Mouse (Mus musculus): Measurements from ENCODE around the gene 9930021J03Rik. TPM values are rescaled to one million over a fixed set of nuclear protein-coding genes. Genes with fewer than 3 reads are reported as not detected.

Gene 9930021J03Rik
- polyA plus RNA-seq (2015; fragmentation: Nextera tagmentation; extraction: Ambion mirVana), result 3.8 and 4.1 TPM in 2 replicates

GRCm38 (mm10) chr19:29805917-29806785 lies at the start of gene 9930021J03Rik:
Gene 9930021J03Rik (minus strand): TSS chr19:29805989.
- Histone ChIP-seq H3K27ac (ENCODE audit: low read length) (peak within 1 kb of the TSS; percentile 77), H3K9ac (ENCODE audit: low read length) (peak within 1 kb of the TSS; percentile 82), H3K27me3 (ENCODE audit: control insufficient read depth, insufficient read depth, low read depth, low read length) (no peaks in the 10 kb centered on the region), H3K4me3 (ENCODE audit: low read length) (peak within 1 kb of the TSS; percentile 95), H3K36me3 (ENCODE audit: control insufficient read depth, insufficient read depth, low read length) (peaks cover 12% of the 10 kb centered on the region), H3K9me3 (ENCODE audit: control insufficient read depth, low read length) (no peaks in the 10 kb centered on the region), H3K4me1 (replicated peaks; ENCODE audit: control insufficient read depth, insufficient read depth, low read length) (peaks cover 10% of the 10 kb centered on the region), H3K4me2 (ENCODE audit: low read depth, low read length) (peak within 1 kb of the TSS; percentile 72)
- WGBS, result under 1% methylated on average over 46 of the region's 95 CpGs
- ATAC-seq (ENCODE audit: low read depth), result peak; percentile 94

- H3K9me3 ChIP-seq (ENCODE audit: control insufficient read depth, low read length), result no peaks in the 10 kb centered on the region
- ATAC-seq (ENCODE audit: low read depth), result no peak
- H3K4me1 ChIP-seq (replicated peaks; ENCODE audit: control insufficient read depth, insufficient read depth, low read length), result no peaks in the 10 kb centered on the region
- H3K4me2 ChIP-seq (ENCODE audit: low read depth, low read length), result no peak overlapping the region
- no peak overlapping the region for H3K4me3 ChIP-seq (ENCODE audit: low read length)
- H3K36me3 ChIP-seq (ENCODE audit: control insufficient read depth, insufficient read depth, low read length), result no peaks in the 10 kb centered on the region
- 89% methylated on average over 5 of the region's 5 CpGs for WGBS
- H3K27ac ChIP-seq (ENCODE audit: low read length), result no peak overlapping the region
- no peak overlapping the region for H3K9ac ChIP-seq (ENCODE audit: low read length)
- H3K27me3 ChIP-seq (ENCODE audit: control insufficient read depth, insufficient read depth, low read depth, low read length), result no peaks in the 10 kb centered on the region
Measured at GRCm38 (mm10) chr19:29853711-29854110, 47.9 kb upstream of the 9930021J03Rik start.

GRCm38 (mm10) chr19:29851036-29851690 lies 45.4 kb upstream of the 9930021J03Rik start:
- no peaks in the 10 kb centered on the region for H3K27me3 ChIP-seq (ENCODE audit: control insufficient read depth, insufficient read depth, low read depth, low read length)
- ATAC-seq (ENCODE audit: low read depth), result no peak
- no peak overlapping the region for H3K4me2 ChIP-seq (ENCODE audit: low read depth, low read length)
- WGBS, result 47% methylated on average over 12 of the region's 12 CpGs
- no peaks in the 10 kb centered on the region for H3K9me3 ChIP-seq (ENCODE audit: control insufficient read depth, low read length)
- no peak overlapping the region for H3K4me3 ChIP-seq (ENCODE audit: low read length)
- H3K36me3 ChIP-seq (ENCODE audit: control insufficient read depth, insufficient read depth, low read length), result no peaks in the 10 kb centered on the region
- H3K4me1 ChIP-seq (replicated peaks; ENCODE audit: control insufficient read depth, insufficient read depth, low read length), result no peaks in the 10 kb centered on the region
- no peak overlapping the region for H3K27ac ChIP-seq (ENCODE audit: low read length)
- no peak overlapping the region for H3K9ac ChIP-seq (ENCODE audit: low read length)

GRCm38 (mm10) chr19:29849924-29850551 lies 44.2 kb upstream of the 9930021J03Rik start:
- H3K9ac ChIP-seq (ENCODE audit: low read length), result no peak overlapping the region
- WGBS, result 78% methylated on average over 11 of the region's 11 CpGs
- no peaks in the 10 kb centered on the region for H3K9me3 ChIP-seq (ENCODE audit: control insufficient read depth, low read length)
- no peak overlapping the region for H3K4me3 ChIP-seq (ENCODE audit: low read length)
- ATAC-seq (ENCODE audit: low read depth), result no peak
- no peaks in the 10 kb centered on the region for H3K27me3 ChIP-seq (ENCODE audit: control insufficient read depth, insufficient read depth, low read depth, low read length)
- H3K4me2 ChIP-seq (ENCODE audit: low read depth, low read length), result no peak overlapping the region
- no peaks in the 10 kb centered on the region for H3K36me3 ChIP-seq (ENCODE audit: control insufficient read depth, insufficient read depth, low read length)
- H3K27ac ChIP-seq (ENCODE audit: low read length), result no peak overlapping the region
- H3K4me1 ChIP-seq (replicated peaks; ENCODE audit: control insufficient read depth, insufficient read depth, low read length), result no peaks in the 10 kb centered on the region

- Histone ChIP-seq H3K36me3 (ENCODE audit: control insufficient read depth, insufficient read depth, low read length) (no peaks in the 10 kb centered on the region), H3K9ac (ENCODE audit: low read length) (no peak overlapping the region), H3K4me3 (ENCODE audit: low read length) (no peak overlapping the region), H3K9me3 (ENCODE audit: control insufficient read depth, low read length) (no peaks in the 10 kb centered on the region), H3K27ac (ENCODE audit: low read length) (no peak overlapping the region), H3K27me3 (ENCODE audit: control insufficient read depth, insufficient read depth, low read depth, low read length) (no peaks in the 10 kb centered on the region), H3K4me2 (ENCODE audit: low read depth, low read length) (no peak overlapping the region), H3K4me1 (replicated peaks; ENCODE audit: control insufficient read depth, insufficient read depth, low read length) (no peaks in the 10 kb centered on the region; the same call in 1 of the 2 replicates)
- ATAC-seq (ENCODE audit: low read depth), result no peak
- 67% methylated on average over 12 of the region's 12 CpGs for WGBS
Measured at GRCm38 (mm10) chr19:29844036-29844661, 38.4 kb upstream of the 9930021J03Rik start.

- Histone ChIP-seq H3K27ac (ENCODE audit: low read length) (no peak overlapping the region), H3K36me3 (ENCODE audit: control insufficient read depth, insufficient read depth, low read length) (no peaks in the 10 kb centered on the region)
Measured at GRCm38 (mm10) chr19:29843641-29844035, 37.8 kb upstream of the 9930021J03Rik start.

GRCm38 (mm10) chr19:29842973-29843372 lies 37.2 kb upstream of the 9930021J03Rik start:
- no peak overlapping the region for H3K4me3 ChIP-seq (ENCODE audit: low read length)
- no peak overlapping the region for H3K27ac ChIP-seq (ENCODE audit: low read length)
- H3K27me3 ChIP-seq (ENCODE audit: control insufficient read depth, insufficient read depth, low read depth, low read length), result no peaks in the 10 kb centered on the region
- H3K9me3 ChIP-seq (ENCODE audit: control insufficient read depth, low read length), result no peaks in the 10 kb centered on the region
- no peak overlapping the region for H3K9ac ChIP-seq (ENCODE audit: low read length)
- H3K4me2 ChIP-seq (ENCODE audit: low read depth, low read length), result no peak overlapping the region
- H3K4me1 ChIP-seq (replicated peaks; ENCODE audit: control insufficient read depth, insufficient read depth, low read length), result no peaks in the 10 kb centered on the region; the same call in 1 of the 2 replicates
- ATAC-seq (ENCODE audit: low read depth), result no peak
- 76% methylated on average over 8 of the region's 8 CpGs for WGBS
- no peaks in the 10 kb centered on the region for H3K36me3 ChIP-seq (ENCODE audit: control insufficient read depth, insufficient read depth, low read length)

More at GRCm38 (mm10) chr19:29843641-29844035, 37.8 kb upstream of the 9930021J03Rik start:
- no peaks in the 10 kb centered on the region; the same call in 1 of the 2 replicates for H3K4me1 ChIP-seq (replicated peaks; ENCODE audit: control insufficient read depth, insufficient read depth, low read length)
- H3K9ac ChIP-seq (ENCODE audit: low read length), result no peak overlapping the region
- no peak overlapping the region for H3K4me2 ChIP-seq (ENCODE audit: low read depth, low read length)
- no peaks in the 10 kb centered on the region for H3K27me3 ChIP-seq (ENCODE audit: control insufficient read depth, insufficient read depth, low read depth, low read length)
- no peak overlapping the region for H3K4me3 ChIP-seq (ENCODE audit: low read length)
- 0 out of 2 replicates have a peak, but pooled peaks have one; percentile 28 for ATAC-seq (ENCODE audit: low read depth)
- no peaks in the 10 kb centered on the region for H3K9me3 ChIP-seq (ENCODE audit: control insufficient read depth, low read length)
- WGBS, result 29% methylated on average over 5 of the region's 5 CpGs

GRCm38 (mm10) chr19:29840642-29841041 lies 34.9 kb upstream of the 9930021J03Rik start:
- whole genome bisulfite sequencing, result 60% methylated on average over 4 of the region's 4 CpGs
- Histone ChIP-seq H3K4me3 (ENCODE audit: low read length) (no peak overlapping the region), H3K36me3 (ENCODE audit: control insufficient read depth, insufficient read depth, low read length) (no peaks in the 10 kb centered on the region), H3K4me1 (replicated peaks; ENCODE audit: control insufficient read depth, insufficient read depth, low read length) (no peaks in the 10 kb centered on the region; the same call in 1 of the 2 replicates), H3K9me3 (ENCODE audit: control insufficient read depth, low read length) (no peaks in the 10 kb centered on the region), H3K9ac (ENCODE audit: low read length) (no peak overlapping the region), H3K4me2 (ENCODE audit: low read depth, low read length) (no peak overlapping the region), H3K27me3 (ENCODE audit: control insufficient read depth, insufficient read depth, low read depth, low read length) (no peaks in the 10 kb centered on the region), H3K27ac (ENCODE audit: low read length) (no peak overlapping the region)
- peak; percentile 76 for ATAC-seq (ENCODE audit: low read depth)
